Mouse (Mus musculus): ENCODE results near the gene Helt. TPM values are rescaled to one million over a fixed set of nuclear protein-coding genes. Genes with fewer than 3 reads are reported as not detected.

The Helt gene
- polyA plus RNA-seq, 1 experiment from 2014 or later = not detected

DNA sequence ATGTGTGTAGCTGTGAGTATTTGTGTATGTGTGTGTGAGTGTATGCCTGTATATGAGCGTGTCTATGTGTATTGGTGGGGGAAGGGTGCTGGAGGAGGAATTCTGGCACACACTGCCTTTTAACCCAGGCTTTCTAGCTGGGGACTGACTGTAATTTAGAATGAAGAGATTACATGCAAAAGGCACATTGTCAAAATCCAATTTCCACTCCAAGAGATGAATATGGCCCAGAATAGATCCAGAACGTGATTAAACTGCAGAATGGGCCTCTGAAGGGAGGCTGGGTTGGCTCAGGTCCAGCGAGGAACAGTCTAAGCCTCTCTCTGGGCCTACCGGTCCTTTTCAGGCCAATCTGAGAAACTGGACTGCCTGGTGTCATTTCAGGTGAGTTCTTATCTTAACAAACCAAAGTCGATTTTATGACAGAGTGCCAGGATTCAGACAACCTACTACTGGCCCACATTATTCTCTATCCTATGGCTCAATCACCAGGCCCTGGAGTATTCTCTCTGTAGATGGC is 29.3 kb upstream of the Helt start:
- Histone ChIP-seq H3K4me3 (replicated peaks) (no peak overlapping the region), H3K27me3 (no peaks in the 10 kb centered on the region), H3K4me1 (replicated peaks) (no peaks in the 10 kb centered on the region), H3K9ac (replicated peaks) (no peak overlapping the region), H3K4me2 (no peak overlapping the region), H3K27ac (no peak overlapping the region), H3K36me3 (no peaks in the 10 kb centered on the region), H3K9me3 (0 out of 2 replicates have a peak, but pooled peaks cover 5% of the 10 kb centered on the region)
- WGBS = 78% methylated on average over 5 of the region's 5 CpGs
- no peak for ATAC-seq (ENCODE audit: insufficient number of reproducible peaks, insufficient read depth, low FRiP score, low TSS enrichment, low read depth)

- no peak overlapping the region for H3K9ac ChIP-seq (replicated peaks)
- 0 out of 2 replicates have a peak, but pooled peaks cover 5% of the 10 kb centered on the region for H3K9me3 ChIP-seq
- H3K27me3 ChIP-seq = no peaks in the 10 kb centered on the region
- no peak overlapping the region for H3K27ac ChIP-seq
- H3K4me1 ChIP-seq (replicated peaks) = no peaks in the 10 kb centered on the region
- no peak for ATAC-seq (ENCODE audit: insufficient number of reproducible peaks, insufficient read depth, low FRiP score, low TSS enrichment, low read depth)
- 60% methylated on average over 2 of the region's 2 CpGs for WGBS
- no peak overlapping the region for H3K4me3 ChIP-seq (replicated peaks)
- H3K36me3 ChIP-seq = no peaks in the 10 kb centered on the region
- no peak overlapping the region for H3K4me2 ChIP-seq
These were observed 28.4 kb upstream of the Helt start for GRCm38 (mm10) chr8:46322833-46323232.

DNA sequence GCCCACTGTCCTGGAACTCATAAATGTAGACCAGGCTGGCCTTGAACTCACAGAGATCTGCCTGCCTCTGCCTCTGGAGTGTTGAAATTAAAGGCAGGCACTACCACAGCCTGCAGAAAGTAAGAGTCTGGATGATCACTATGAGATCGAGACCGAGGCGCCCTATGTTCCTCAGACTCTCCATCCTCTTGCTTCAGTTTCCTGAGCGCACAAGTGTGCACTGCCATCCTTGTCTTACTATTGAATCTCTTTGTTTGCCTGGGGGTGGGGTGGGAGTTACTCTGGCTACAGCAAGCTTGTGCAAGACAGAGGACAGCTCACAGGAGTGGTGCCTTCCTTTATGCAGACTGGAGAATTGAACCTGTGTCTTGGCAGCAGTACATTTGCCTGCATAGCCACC is 27.9 kb upstream of the Helt start:
- no peak for ATAC-seq (ENCODE audit: insufficient number of reproducible peaks, insufficient read depth, low FRiP score, low TSS enrichment, low read depth)
- WGBS = 97% methylated on average over 4 of the region's 4 CpGs
- Histone ChIP-seq H3K9me3 (0 out of 2 replicates have a peak, but pooled peaks cover 5% of the 10 kb centered on the region), H3K9ac (replicated peaks) (no peak overlapping the region), H3K36me3 (no peaks in the 10 kb centered on the region), H3K4me3 (replicated peaks) (no peak overlapping the region), H3K27ac (no peak overlapping the region), H3K27me3 (no peaks in the 10 kb centered on the region), H3K4me2 (no peak overlapping the region), H3K4me1 (replicated peaks) (no peaks in the 10 kb centered on the region)

DNA sequence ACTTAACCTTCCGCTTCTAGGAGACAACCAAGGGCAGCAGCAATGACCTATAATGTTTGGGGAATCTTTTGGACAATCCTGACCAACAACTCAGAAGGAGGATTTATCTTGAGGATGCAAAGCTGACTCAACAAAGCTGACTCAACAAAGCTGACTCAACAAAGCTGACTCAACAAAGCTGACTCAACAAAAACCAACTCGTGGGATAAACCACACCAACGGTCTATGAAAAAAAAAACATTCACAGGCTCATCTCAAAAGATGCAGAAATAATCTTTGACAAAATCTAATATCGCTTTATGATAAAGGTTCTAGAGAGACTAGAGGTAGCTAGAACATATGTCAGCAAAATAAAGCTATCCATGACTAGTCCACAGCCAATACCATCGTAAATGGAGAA is 24.3 kb upstream of the Helt start:
- Histone ChIP-seq H3K27me3 (no peaks in the 10 kb centered on the region), H3K4me3 (replicated peaks) (no peak overlapping the region), H3K36me3 (no peaks in the 10 kb centered on the region), H3K4me1 (replicated peaks) (no peaks in the 10 kb centered on the region), H3K9ac (replicated peaks) (no peak overlapping the region), H3K4me2 (no peak overlapping the region), H3K9me3 (0 out of 2 replicates have a peak, but pooled peaks cover 5% of the 10 kb centered on the region), H3K27ac (no peak overlapping the region)
- no peak for ATAC-seq (ENCODE audit: insufficient number of reproducible peaks, insufficient read depth, low FRiP score, low TSS enrichment, low read depth)
- 94% methylated on average over 5 of the region's 5 CpGs for WGBS

GRCm38 (mm10) chr8:46317161-46317560 is 22.7 kb upstream of the Helt start:
- no peak for ATAC-seq (ENCODE audit: insufficient number of reproducible peaks, insufficient read depth, low FRiP score, low TSS enrichment, low read depth)
- 84% methylated on average over 7 of the region's 7 CpGs for WGBS
- Histone ChIP-seq H3K4me1 (replicated peaks) (no peaks in the 10 kb centered on the region), H3K27me3 (no peaks in the 10 kb centered on the region), H3K4me3 (replicated peaks) (no peak overlapping the region), H3K9me3 (0 out of 2 replicates have a peak, but pooled peaks cover 5% of the 10 kb centered on the region), H3K4me2 (no peak overlapping the region), H3K27ac (no peak overlapping the region), H3K9ac (replicated peaks) (no peak overlapping the region), H3K36me3 (no peaks in the 10 kb centered on the region)

DNA sequence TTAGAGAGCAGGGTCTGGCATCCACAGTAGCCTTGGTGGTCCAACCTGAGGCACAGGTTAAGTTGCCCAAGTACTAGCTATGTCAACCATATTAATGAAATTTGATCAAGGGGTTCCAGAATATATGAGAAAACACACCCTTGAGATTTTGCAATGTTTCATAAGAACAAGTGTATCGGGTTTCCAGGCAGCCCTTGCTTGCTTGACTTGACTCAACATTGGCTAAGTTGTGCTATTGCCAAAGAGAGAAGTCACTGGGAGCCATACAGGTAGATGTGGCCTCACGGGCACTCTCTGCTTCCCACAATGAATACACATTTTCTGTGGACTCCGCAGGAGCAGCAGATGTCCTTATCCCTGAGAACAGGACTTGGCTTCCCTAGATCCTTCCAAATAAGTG is 19.3 kb upstream of the Helt start:
- H3K27ac ChIP-seq = no peak overlapping the region
- no peaks in the 10 kb centered on the region for H3K36me3 ChIP-seq
- ATAC-seq (ENCODE audit: insufficient number of reproducible peaks, insufficient read depth, low FRiP score, low TSS enrichment, low read depth) = no peak
- no peaks in the 10 kb centered on the region for H3K9me3 ChIP-seq
- no peak overlapping the region for H3K9ac ChIP-seq (replicated peaks)
- no peak overlapping the region for H3K4me3 ChIP-seq (replicated peaks)
- H3K27me3 ChIP-seq = peaks cover 8% of the 10 kb centered on the region; the same call in 1 of the 2 replicates
- 84% methylated on average over 3 of the region's 3 CpGs for WGBS
- no peak overlapping the region for H3K4me2 ChIP-seq
- no peaks in the 10 kb centered on the region for H3K4me1 ChIP-seq (replicated peaks)

DNA sequence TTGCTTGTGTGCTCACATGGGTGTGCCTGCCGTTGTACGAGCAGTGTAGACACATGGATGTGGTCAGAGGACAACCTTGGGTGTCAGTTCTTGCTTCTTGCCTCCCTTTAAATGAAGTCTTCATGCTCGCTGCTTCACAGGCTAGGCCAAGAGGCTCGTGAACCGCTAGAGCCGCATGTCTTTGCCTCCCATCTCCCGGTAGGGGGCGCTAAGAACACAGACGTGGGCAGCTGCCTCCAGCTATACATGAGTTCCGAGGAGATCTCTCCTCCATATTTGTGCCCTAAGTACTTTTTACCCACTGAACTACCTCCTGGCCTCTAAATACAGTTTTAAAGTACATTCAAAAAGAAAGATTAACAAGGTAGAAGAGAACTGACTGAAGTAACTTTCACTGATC is 16.7 kb upstream of the Helt start:
- Histone ChIP-seq H3K27me3 (peaks cover 11% of the 10 kb centered on the region; the same call in 1 of the 2 replicates), H3K9ac (replicated peaks) (no peak overlapping the region), H3K4me2 (no peak overlapping the region), H3K9me3 (no peaks in the 10 kb centered on the region), H3K4me3 (replicated peaks) (no peak overlapping the region), H3K36me3 (no peaks in the 10 kb centered on the region), H3K4me1 (replicated peaks) (no peaks in the 10 kb centered on the region), H3K27ac (no peak overlapping the region)
- ATAC-seq (ENCODE audit: insufficient number of reproducible peaks, insufficient read depth, low FRiP score, low TSS enrichment, low read depth) = no peak
- 10% methylated on average over 10 of the region's 10 CpGs for WGBS

GRCm38 (mm10) chr8:46308189-46308588 is 13.7 kb upstream of the Helt start:
- Histone ChIP-seq H3K27ac (no peak overlapping the region), H3K27me3 (peaks cover 11% of the 10 kb centered on the region), H3K9ac (replicated peaks) (no peak overlapping the region), H3K36me3 (no peaks in the 10 kb centered on the region), H3K4me2 (no peak overlapping the region), H3K9me3 (no peaks in the 10 kb centered on the region), H3K4me3 (replicated peaks) (no peak overlapping the region), H3K4me1 (replicated peaks) (no peaks in the 10 kb centered on the region)
- no peak for ATAC-seq (ENCODE audit: insufficient number of reproducible peaks, insufficient read depth, low FRiP score, low TSS enrichment, low read depth)
- WGBS = 76% methylated on average over 2 of the region's 2 CpGs

DNA sequence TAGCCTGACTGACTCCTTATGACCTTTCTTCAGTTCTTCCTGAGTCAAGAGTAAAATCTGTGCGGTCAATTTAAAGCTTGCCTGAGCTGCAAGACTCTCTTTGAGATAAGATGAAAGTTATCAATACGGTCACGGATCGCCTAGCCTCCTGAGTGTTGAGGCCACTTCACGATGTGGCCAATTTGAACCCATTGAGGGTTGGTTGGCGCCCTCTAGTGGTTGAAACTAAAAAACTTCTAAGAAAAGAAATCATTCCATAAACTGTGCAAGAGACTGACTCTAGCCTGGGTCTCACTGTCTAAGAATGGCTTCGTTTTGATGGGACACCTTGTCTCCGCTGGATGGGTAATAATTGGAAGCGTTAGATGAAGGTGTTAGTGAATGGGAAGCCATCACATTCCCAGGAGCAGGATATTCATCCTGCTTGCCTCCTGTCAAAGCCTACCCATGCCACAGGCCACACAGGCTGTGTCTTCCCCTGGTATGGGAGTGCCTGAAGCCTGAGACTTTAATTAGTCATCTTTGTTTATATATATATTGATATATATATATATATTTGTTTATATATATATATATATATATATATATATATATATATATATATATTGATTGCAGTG is 11.4 kb upstream of the Helt start:
- Histone ChIP-seq H3K4me3 (replicated peaks) (no peak overlapping the region), H3K27ac (no peak overlapping the region), H3K9me3 (no peaks in the 10 kb centered on the region), H3K4me1 (replicated peaks) (no peaks in the 10 kb centered on the region), H3K9ac (replicated peaks) (no peak overlapping the region), H3K36me3 (no peaks in the 10 kb centered on the region), H3K27me3 (peaks cover 11% of the 10 kb centered on the region), H3K4me2 (no peak overlapping the region)
- ATAC-seq (ENCODE audit: insufficient number of reproducible peaks, insufficient read depth, low FRiP score, low TSS enrichment, low read depth) = no peak
- WGBS = 5% methylated on average over 9 of the region's 9 CpGs

DNA sequence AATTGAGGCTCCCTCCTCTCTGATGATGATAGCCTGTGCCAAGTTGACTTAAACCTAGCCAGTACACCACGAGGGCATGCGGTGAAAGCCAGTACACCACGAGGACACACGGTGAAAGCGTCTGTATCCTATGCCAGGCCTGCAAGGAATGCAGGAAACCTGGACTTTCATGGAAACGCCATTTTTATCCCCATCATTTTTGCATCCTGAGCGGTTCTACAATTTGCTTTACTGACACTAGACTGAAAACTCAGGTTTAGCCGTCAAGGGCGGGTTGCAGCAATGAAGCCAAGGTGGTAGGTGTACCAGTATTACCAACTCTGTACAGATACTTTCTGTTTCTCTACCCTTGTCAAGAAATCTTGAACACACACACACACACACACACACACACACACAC is 7.7 kb upstream of the Helt start:
- peaks cover 28% of the 10 kb centered on the region for H3K27me3 ChIP-seq

DNA sequence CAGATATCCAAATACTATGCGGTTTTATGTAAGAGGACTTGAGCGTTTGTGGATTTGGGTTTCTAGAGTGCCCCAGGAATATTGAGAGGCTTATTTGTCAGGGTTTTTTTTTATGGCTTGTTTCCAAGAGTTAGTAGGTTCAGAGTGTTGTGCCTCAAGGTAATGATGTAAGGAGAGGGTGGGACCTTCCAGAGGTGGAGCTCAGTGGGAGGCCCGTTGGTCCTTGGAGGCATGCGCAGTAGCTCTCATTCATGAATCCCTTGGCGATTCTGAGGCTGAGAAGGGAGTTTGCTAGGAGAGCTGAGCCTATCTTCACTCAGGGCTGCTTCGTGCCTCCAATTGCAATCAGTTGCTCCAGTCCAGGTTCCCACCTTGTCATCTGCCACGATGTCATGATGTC is 4.4 kb upstream of the Helt start:
- Histone ChIP-seq H3K36me3 (no peaks in the 10 kb centered on the region), H3K4me3 (replicated peaks) (no peak overlapping the region), H3K9ac (replicated peaks) (no peak overlapping the region), H3K9me3 (no peaks in the 10 kb centered on the region), H3K4me1 (replicated peaks) (peaks cover 24% of the 10 kb centered on the region), H3K27ac (no peak overlapping the region), H3K27me3 (peaks cover 58% of the 10 kb centered on the region), H3K4me2 (no peak overlapping the region)
- 25% methylated on average over 7 of the region's 7 CpGs for WGBS
- ATAC-seq (ENCODE audit: insufficient number of reproducible peaks, insufficient read depth, low FRiP score, low TSS enrichment, low read depth) = no peak

More for the DNA sequence above, 7.7 kb upstream of the Helt start:
- Histone ChIP-seq H3K4me1 (replicated peaks) (no peaks in the 10 kb centered on the region), H3K4me2 (no peak overlapping the region), H3K27ac (no peak overlapping the region), H3K9me3 (no peaks in the 10 kb centered on the region), H3K9ac (replicated peaks) (no peak overlapping the region), H3K4me3 (replicated peaks) (no peak overlapping the region), H3K36me3 (no peaks in the 10 kb centered on the region)
- ATAC-seq (ENCODE audit: insufficient number of reproducible peaks, insufficient read depth, low FRiP score, low TSS enrichment, low read depth) = no peak
- WGBS = 93% methylated on average over 9 of the region's 9 CpGs

- Histone ChIP-seq H3K4me2 (peak overlapping the region; percentile 28; the same call in 1 of the 2 replicates), H3K9me3 (no peaks in the 10 kb centered on the region), H3K4me1 (replicated peaks) (peaks cover 31% of the 10 kb centered on the region), H3K4me3 (replicated peaks) (peak overlapping the region; percentile 19; the same call in 1 of the 2 replicates), H3K9ac (replicated peaks) (no peak overlapping the region), H3K36me3 (no peaks in the 10 kb centered on the region), H3K27ac (no peak overlapping the region), H3K27me3 (peaks cover 81% of the 10 kb centered on the region)
- 3% methylated on average over 11 of the region's 11 CpGs for WGBS
- no peak for ATAC-seq (ENCODE audit: insufficient number of reproducible peaks, insufficient read depth, low FRiP score, low TSS enrichment, low read depth)
These were observed 2.1 kb upstream of the Helt start for GRCm38 (mm10) chr8:46296551-46296950.
